Mouse (Mus musculus): ENCODE measurements at regions not wholly inside any gene's neighbourhood (a gene's known extent, or its start where the extent isn't known, plus 50 kb on each side); places are given as distances from the start of the nearest gene placed in this dataset.
"Not testable (repeated sequence)": the region's sequence is repeated elsewhere in the genome, so short reads cannot be mapped to it uniquely, and the experiment has no call there.

DNA sequence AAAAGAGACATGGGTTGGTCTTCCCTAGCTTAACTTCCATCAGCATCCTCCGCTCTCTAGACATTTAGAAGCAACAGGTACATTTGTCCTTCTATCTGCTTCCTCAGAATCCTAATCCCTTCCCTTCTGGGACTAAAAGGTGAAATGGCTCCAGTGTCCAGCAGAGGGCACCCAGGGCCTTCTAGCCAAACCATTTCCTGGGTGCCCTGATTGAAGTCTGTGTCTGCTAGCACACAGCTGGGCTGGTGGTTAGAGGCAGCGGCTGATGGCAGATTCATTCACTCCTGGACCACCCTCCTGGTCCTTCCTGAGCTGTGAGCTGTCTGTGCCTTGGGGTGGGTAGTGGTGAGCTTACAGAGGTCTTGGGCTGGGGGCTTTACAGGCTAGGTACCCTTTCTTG, 76.5 kb upstream of the Col13a1 start:
- CTCF ChIA-PET = no interaction called here

DNA sequence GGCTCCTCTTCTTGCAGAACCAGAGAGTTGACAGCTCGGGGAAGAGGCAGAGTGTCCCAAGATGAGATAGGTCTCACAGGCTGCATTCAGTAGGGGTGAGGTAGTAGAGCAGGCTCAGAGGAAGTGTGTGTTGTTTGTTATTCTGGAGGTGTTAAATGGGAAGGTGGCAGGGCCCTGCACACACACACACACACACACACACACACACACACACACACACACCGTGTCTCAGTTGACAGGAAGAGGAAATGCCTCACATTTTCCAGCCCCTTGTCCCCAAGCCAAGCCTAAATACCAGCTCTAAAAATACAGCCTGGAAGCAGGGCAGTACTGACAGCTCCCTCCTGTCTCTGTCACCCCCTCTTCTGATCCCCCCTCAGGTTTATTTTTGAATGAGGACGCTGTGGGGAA, 70.9 kb upstream of the Col13a1 start:
- CTCF ChIA-PET = no interaction called here

DNA sequence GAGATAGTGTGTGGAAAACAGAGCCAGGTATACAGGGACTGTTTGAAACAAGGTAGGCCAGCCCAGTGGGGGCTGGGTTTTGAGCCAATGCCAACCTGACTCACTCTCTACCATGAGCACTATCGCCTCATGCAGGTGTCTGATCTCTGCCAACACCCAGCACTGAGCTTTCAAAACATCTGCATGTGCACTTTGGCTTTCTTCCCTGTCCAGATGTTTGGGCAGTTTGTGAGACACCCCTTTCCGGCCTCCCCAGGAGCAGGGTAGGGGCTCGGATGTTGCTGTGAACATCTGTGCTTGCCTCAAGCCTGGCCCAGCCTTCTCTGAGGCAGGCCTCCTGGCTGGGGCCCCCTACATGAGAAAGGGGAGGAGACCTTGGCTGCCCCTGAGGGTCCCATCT, 65.5 kb upstream of the Col13a1 start:
- CTCF ChIA-PET = no interaction called here

DNA sequence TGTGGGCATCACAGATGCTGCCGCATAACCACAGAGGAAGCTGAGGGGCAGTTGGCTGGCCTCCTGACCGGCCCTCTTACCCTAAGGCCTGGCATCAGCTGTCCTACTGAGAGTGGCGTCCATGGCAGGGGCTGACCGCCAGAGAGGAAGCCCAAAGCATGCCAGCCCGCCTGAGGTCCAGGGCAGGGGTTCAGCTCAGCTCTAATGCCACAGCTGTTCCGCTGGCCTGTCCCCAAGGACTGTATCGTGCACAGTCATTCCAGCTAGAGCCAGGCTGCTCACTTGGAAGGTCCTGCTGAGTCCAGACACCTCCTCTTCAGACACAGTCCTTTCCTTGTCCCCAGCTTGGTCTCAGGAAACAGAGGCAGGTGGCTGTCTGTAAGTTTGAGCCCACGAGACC, 61.0 kb upstream of the Col13a1 start:
- CTCF ChIA-PET = no interaction called here

DNA sequence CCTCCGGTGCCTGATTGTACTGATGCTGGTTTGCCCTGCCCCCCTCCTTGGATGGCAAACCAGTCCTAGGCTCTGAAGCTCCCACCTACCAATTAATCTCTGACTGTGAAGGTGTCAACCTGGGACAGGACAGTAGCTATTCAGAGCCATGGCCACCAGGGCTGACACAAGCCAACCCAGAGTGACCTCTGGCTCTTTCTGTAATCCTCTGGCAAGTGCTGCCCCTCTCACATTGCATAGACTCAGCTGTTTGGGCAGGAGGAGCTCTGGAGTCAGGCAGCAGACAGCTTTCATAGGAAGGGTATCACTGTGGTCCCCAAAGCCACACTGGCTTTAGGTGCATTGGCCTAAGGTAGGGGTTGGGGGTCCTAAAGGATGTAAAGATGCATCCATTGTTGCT, 59.7 kb upstream of the Col13a1 start:
- CTCF ChIA-PET = no interaction called here

DNA sequence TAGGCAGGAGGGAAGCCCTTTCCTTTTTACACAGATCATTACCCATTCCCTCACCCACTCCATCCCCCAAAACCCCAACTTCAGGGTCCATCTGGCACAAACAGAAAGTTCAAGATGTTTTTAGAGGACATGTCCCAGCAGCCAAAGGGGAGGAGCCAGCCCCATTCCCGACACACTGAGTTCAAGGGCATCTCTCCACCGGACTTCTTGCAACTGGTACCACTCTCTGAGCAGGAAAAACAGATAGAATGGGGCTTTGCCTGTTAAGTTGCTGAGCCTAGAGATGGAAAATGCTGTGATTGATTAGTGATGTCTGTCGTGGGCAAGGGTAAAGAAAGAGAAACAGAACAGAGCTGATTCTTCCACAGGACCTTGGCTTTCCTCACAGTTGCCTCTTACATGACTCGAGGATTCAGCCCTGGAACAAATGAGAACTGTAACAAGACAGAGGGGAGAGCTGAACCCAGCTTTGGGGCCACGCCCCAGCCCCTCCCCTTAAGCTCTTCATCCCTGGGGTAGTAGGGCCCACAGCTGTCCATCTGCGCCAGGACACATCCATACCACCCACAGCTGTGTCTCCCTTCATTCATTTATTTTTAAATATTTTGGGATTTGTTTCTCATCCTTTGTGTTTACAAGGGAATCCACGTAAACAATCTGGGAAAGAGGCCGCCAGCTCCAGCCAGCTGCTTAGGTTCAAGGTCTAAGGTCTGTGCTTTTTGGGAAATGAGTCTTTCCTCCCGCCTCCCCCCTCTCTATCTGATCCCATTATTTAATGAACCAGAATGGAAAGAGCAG, 58.7 kb upstream of the Col13a1 start:
- CTCF ChIA-PET = no interaction called here

DNA sequence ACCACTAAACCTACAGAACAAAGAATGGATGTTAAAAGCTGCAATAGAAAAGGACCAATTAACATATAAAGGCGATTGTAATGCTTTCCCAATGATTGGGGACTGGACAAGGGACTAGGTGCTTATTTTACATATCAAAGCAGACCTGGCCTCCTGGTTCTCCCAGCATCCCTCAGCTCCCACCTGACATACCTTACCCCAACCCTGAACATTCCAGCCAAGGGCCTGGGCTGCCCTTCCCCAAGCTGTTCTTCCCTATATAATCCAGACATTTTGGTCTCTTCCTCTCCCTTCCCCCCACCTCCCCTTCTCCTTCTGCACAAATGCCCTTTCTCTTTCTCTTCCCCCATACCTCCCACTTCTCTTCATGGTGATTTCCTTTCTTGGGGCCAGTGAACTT, 57.9 kb upstream of the Col13a1 start:
- CTCF ChIA-PET = no interaction called here

DNA sequence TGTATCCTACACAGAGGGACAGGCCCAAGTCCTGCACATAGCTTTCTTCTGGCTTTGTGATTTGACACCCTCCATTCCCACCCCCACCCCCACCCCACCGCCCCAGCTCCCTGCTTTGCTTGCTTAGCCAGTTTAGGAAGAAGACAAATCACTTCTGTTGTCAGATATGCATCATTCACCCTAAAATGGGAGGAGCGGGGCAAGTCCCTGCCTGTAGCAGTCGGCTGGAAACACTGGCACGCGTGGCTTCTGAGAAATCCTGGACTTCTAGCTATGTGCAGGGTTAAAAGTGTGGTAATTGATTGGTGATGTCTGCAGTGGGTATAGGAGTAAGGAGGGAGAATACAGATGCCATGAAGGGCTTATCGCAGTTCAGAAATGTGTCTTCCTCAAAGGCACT, 55.4 kb upstream of the Col13a1 start:
- CTCF ChIA-PET = no interaction called here

DNA sequence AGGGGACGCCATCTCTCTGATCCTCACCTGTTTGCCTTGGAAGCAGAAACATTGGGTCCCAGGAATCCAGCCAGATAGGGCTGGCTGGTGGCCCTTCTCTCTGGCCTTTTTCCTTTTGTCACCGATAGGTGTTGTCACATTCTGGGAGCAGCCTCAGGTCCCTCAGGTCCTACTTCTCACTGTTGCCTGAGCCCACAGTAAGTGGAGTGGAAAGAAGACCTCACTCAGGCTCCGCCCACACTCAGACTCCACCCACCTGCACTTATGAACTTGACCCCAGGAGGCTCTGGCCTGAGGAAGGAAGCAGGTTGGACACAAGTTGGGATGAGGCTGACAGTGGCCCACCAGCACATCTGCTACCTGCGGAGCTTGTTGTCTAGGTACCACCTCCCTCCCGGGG, 54.8 kb upstream of the Col13a1 start:
- CTCF ChIA-PET = interaction anchor here (0.7 kb wide), 1 partner anchor 54 kb away, joined by 3 read pairs; no protein-coding TSS in a partner anchor

DNA sequence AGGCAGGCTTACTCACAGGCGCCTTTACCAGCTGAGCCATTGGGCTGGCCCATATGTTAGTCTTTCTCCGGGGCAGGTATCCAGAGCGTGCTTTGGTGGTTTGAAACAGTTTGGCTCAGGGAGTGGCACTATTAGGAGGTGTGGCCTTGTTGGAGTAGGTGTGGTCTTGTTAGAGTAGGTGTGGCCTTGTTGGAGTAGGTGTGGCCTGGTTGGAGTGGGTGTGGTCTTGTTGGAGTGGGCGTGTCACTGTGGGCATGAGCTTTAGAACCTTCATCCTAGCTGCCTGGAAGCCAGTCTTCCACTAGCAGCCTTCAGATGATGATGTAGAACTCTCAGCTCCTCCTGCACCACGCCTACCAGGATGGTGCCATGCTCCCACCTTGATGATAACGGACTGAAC, 53.1 kb upstream of the Col13a1 start:
- CTCF ChIA-PET = not testable (repeated sequence)

DNA sequence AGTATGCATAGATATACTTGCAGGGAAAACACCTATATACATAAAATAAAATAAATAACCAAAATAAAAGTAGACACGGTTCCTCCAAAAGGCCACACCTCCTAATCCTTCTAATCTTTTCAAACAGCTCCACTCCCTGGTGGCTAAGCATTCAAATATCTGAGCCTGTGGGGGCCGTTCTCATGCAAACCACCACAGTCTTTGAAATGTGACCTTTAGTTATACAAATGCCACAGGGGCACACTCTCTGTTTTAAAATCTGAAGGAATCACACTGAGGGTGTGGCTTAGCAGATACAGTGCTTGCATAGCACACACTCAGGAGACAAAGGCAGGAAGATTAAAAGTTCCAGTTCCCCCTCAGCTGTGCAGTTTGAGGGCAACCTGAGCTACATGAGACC, 50.4 kb upstream of the Col13a1 start:
- CTCF ChIA-PET = no interaction called here
